Mouse (Mus musculus) heart, postnatal 4 days (tissue): ENCODE measurements around the gene Tspan1. TPM values are rescaled to one million over a fixed set of nuclear protein-coding genes. Genes with fewer than 3 reads are reported as not detected.
A peak's percentile ranks its signal among the peaks of the same experiment; 100 is the strongest.

Experiments
- DNase-seq: peaks from one replicate; pipeline ENCODE4 v3.0.0; 2021
- total RNA-seq, 2 experiments: library from RNA; stranded (reverse); gene quantifications; 2 replicates each; pipeline ENCODE4 v1.2.3; 2021

Gene Tspan1
- total RNA-seq, 2 experiments from 2014 or later, result not detected

GRCm38 (mm10) chr4:116165708-116166407, 1.5 kb downstream of the Tspan1 start:
- DNase-seq, result no peak

- DNase-seq, result no peak
Measured at GRCm38 (mm10) chr4:116164759-116165554, 2.4 kb downstream of the Tspan1 start.

GRCm38 (mm10) chr4:116162142-116162541, 5.3 kb downstream of the Tspan1 start:
- no peak for DNase-seq

GRCm38 (mm10) chr4:116160769-116161168, 6.6 kb downstream of the Tspan1 start:
- peak; percentile 50 for DNase-seq

GRCm38 (mm10) chr4:116159912-116160311, 7.5 kb downstream of the Tspan1 start:
- DNase-seq, result peak; percentile 34

GRCm38 (mm10) chr4:116157882-116158281, 9.5 kb downstream of the Tspan1 start:
- no peak for DNase-seq

GRCm38 (mm10) chr4:116152702-116153101, 14.7 kb downstream of the Tspan1 start:
- DNase-seq, result no peak

GRCm38 (mm10) chr4:116151238-116151637, 16.2 kb downstream of the Tspan1 start, which contains the start of gene Lurap1:
TSS of gene Lurap1 (minus strand) at chr4:116151338.
- DNase-seq, result no peak

- no peak for DNase-seq
Measured at GRCm38 (mm10) chr4:116150862-116151221, 16.6 kb downstream of the Tspan1 start.

GRCm38 (mm10) chr4:116150156-116150861, 17.1 kb downstream of the Tspan1 start:
- peak; percentile 75 for DNase-seq

- no peak for DNase-seq
Measured at GRCm38 (mm10) chr4:116149812-116150155, 17.6 kb downstream of the Tspan1 start.

GRCm38 (mm10) chr4:116143891-116144717, 23.3 kb downstream of the Tspan1 start:
- DNase-seq, result peak; percentile 73

GRCm38 (mm10) chr4:116143317-116143811, 24.0 kb downstream of the Tspan1 start:
- DNase-seq, result no peak

- DNase-seq, result no peak
Measured at GRCm38 (mm10) chr4:116142269-116142668, 25.1 kb downstream of the Tspan1 start.

GRCm38 (mm10) chr4:116141736-116142135, 25.7 kb downstream of the Tspan1 start:
- DNase-seq, result no peak

GRCm38 (mm10) chr4:116140801-116141574, 26.4 kb downstream of the Tspan1 start:
- no peak for DNase-seq

GRCm38 (mm10) chr4:116137421-116137996, 29.9 kb downstream of the Tspan1 start:
- no peak for DNase-seq

GRCm38 (mm10) chr4:116134990-116135389, 32.4 kb downstream of the Tspan1 start:
- no peak for DNase-seq

GRCm38 (mm10) chr4:116133126-116133525, 34.3 kb downstream of the Tspan1 start:
- no peak for DNase-seq

- DNase-seq, result no peak
Measured at GRCm38 (mm10) chr4:116127956-116128355, 39.4 kb downstream of the Tspan1 start.
